Mouse (Mus musculus) limb, embryonic 11.5 days (tissue): ENCODE measurements around the gene Rhobtb1. TPM values are rescaled to one million over a fixed set of nuclear protein-coding genes. Genes with fewer than 3 reads are reported as not detected.

Experiments used
- ATAC-seq: fragments of 200-750 bp; cut with Nextera tagmentation; 2 replicates; pipeline ENCODE4 v1.8.0; 2017; ENCODE audit warnings: low read depth; ENCODE audit not compliant: insufficient number of reproducible peaks, low FRiP score, low TSS enrichment
- DNase-seq: peaks from one replicate; pipeline ENCODE4 v3.0.0-alpha.2; 2015; ENCODE audit warnings: low spot score
- H3K27ac ChIP-seq: fragments of 300-500 bp; sonication (generic); replicated peaks from 2 replicates; pipeline ENCODE4 v1.5.1; 2014; ENCODE audit warnings: low read depth, mild to moderate bottlenecking, low read length
- H3K27me3 ChIP-seq: fragments of 300-500 bp; sonication (generic); 2 replicates; pipeline ENCODE4 v1.6.1; 2014; ENCODE audit warnings: mild to moderate bottlenecking, low read length, mixed read lengths; ENCODE audit not compliant: control insufficient read depth, insufficient read depth
- H3K36me3 ChIP-seq: fragments of 300-500 bp; sonication (generic); 2 replicates; pipeline ENCODE4 v1.6.1; 2014; ENCODE audit warnings: mild to moderate bottlenecking, low read length, moderate library complexity, mixed read lengths; ENCODE audit not compliant: control insufficient read depth, insufficient read depth
- H3K4me1 ChIP-seq: fragments of 300-500 bp; sonication (generic); 2 replicates; pipeline ENCODE4 v1.6.1; 2014; ENCODE audit warnings: low read length, mixed read lengths; ENCODE audit not compliant: control insufficient read depth, insufficient read depth
- H3K4me2 ChIP-seq: fragments of 300-500 bp; sonication (generic); 2 replicates; pipeline ENCODE4 v1.6.1; 2014; ENCODE audit warnings: low read depth, mild to moderate bottlenecking, moderate library complexity; ENCODE audit not compliant: severe bottlenecking
- H3K4me3 ChIP-seq: fragments of 300-500 bp; sonication (generic); 2 replicates; pipeline ENCODE4 v1.5.1; 2014; ENCODE audit warnings: low read depth, low read length
- H3K9ac ChIP-seq: fragments of 300-500 bp; sonication (generic); 2 replicates; pipeline ENCODE4 v1.6.1; 2014; ENCODE audit warnings: mild to moderate bottlenecking, low read length
- H3K9me3 ChIP-seq: fragments of 300-500 bp; sonication (generic); 2 replicates; pipeline ENCODE4 v1.6.1; 2016; ENCODE audit warnings: low read length; ENCODE audit not compliant: control insufficient read depth
- WGBS: fragments of 180-500 bp; shearing (Covaris S2); extraction: QIAGEN DNeasy Blood & Tissue Kit; methylation state at CpG from one replicate; pipeline ENCODE4 v1.1.7; 2014; 5-methylcytosine and 5-hydroxymethylcytosine counted together
- polyA plus RNA-seq: library from polyadenylated mRNA; unstranded; fragments of >200 nt; fragmentation: Nextera tagmentation; extraction: Ambion mirVana; gene quantifications from 2 replicates; pipeline ENCODE4 v1.2.1, GENCODE M21; 2014

Gene Rhobtb1
- polyA plus RNA-seq, 1 experiment from 2014 or later, result 23.8 TPM

DNA sequence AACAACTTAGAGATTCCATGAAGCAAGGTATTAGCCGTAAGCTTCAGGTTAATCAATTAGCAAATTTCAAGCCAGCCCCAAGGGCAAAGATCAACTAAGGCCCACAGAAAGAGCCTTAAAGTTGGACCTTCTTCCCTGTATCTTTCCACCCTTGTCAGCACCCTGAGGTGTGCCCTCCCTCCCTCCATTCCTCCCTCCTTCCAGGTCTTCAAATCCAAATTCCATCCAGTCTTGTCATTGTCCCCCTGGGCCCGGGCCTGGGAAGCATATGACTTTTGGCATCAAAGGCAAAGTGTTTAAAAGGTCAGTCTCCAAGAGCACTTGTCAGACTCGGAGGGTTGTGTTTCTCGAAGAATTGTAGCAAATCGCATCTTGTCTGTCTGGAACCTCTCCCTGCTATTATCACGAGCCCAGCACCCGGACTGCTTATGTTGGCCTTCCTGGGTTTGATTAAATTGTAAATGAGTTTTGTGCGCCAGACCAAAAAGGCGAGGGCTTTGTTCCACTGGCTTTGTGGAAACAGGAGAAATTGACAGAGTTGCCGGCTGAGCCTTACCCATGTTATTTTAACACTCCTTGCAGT, 116.9 kb downstream of the Rhobtb1 start:
- no peaks in the 10 kb centered on the region for H3K9me3 ChIP-seq
- no peaks in the 10 kb centered on the region for H3K27me3 ChIP-seq
- no peak overlapping the region for H3K9ac ChIP-seq
- no peak for ATAC-seq
- H3K27ac ChIP-seq, result no peak overlapping the region
- no peak for DNase-seq
- H3K36me3 ChIP-seq, result peaks cover 8% of the 10 kb centered on the region; the same call in 1 of the 2 replicates
- 68% methylated on average over 10 of the region's 10 CpGs for WGBS
- no peaks in the 10 kb centered on the region for H3K4me1 ChIP-seq
- no peak overlapping the region for H3K4me2 ChIP-seq
- H3K4me3 ChIP-seq, result no peak overlapping the region

- no peaks in the 10 kb centered on the region for H3K4me1 ChIP-seq
- 90% methylated on average over 10 of the region's 10 CpGs for WGBS
- ATAC-seq, result no peak
Observed at GRCm38 (mm10) chr10:69271436-69271835, 120.2 kb downstream of the Rhobtb1 start.

GRCm38 (mm10) chr10:69274275-69274674, 123.0 kb downstream of the Rhobtb1 start:
- Histone ChIP-seq H3K36me3 (peaks cover 10% of the 10 kb centered on the region; the same call in 1 of the 2 replicates), H3K27ac (no peak overlapping the region), H3K27me3 (no peaks in the 10 kb centered on the region), H3K9me3 (no peaks in the 10 kb centered on the region), H3K4me3 (no peak overlapping the region), H3K9ac (no peak overlapping the region), H3K4me1 (peaks cover 7% of the 10 kb centered on the region; the same call in 1 of the 2 replicates), H3K4me2 (no peak overlapping the region)
- DNase-seq, result no peak
- ATAC-seq, result no peak
- WGBS, result 50% methylated on average over 5 of the region's 5 CpGs

More at GRCm38 (mm10) chr10:69271436-69271835, 120.2 kb downstream of the Rhobtb1 start:
- Histone ChIP-seq H3K9me3 (no peaks in the 10 kb centered on the region), H3K9ac (no peak overlapping the region), H3K36me3 (peaks cover 10% of the 10 kb centered on the region; the same call in 1 of the 2 replicates), H3K4me2 (no peak overlapping the region), H3K4me3 (no peak overlapping the region), H3K27ac (no peak overlapping the region), H3K27me3 (no peaks in the 10 kb centered on the region)
- DNase-seq, result no peak

DNA sequence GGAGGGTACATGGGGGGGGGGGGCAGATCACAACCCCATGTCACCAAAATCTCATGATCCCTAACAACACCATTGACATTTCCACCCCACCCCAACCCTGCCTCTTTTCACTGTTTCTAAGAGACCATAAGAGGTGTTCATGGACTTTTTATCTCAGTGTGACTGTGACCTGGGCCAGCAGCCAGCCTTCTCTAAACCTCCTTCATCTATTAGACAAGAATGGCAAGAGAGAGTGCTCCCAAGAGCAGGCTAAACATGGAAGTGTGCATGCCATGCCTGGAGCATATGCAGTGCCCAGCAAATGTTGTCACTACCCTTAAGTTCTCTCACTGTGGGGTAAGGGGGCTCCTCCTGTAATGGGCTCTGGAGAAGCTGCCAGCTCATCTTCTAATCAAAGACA, 123.5 kb downstream of the Rhobtb1 start:
- H3K4me1 ChIP-seq, result peaks cover 7% of the 10 kb centered on the region; the same call in 1 of the 2 replicates
- no peak overlapping the region for H3K9ac ChIP-seq
- ATAC-seq (no peak), DNase-seq (no peak)
- H3K4me3 ChIP-seq, result no peak overlapping the region
- no peaks in the 10 kb centered on the region for H3K9me3 ChIP-seq
- H3K27me3 ChIP-seq, result no peaks in the 10 kb centered on the region
- peaks cover 10% of the 10 kb centered on the region; the same call in 1 of the 2 replicates for H3K36me3 ChIP-seq
- H3K27ac ChIP-seq, result no peak overlapping the region
- H3K4me2 ChIP-seq, result no peak overlapping the region

DNA sequence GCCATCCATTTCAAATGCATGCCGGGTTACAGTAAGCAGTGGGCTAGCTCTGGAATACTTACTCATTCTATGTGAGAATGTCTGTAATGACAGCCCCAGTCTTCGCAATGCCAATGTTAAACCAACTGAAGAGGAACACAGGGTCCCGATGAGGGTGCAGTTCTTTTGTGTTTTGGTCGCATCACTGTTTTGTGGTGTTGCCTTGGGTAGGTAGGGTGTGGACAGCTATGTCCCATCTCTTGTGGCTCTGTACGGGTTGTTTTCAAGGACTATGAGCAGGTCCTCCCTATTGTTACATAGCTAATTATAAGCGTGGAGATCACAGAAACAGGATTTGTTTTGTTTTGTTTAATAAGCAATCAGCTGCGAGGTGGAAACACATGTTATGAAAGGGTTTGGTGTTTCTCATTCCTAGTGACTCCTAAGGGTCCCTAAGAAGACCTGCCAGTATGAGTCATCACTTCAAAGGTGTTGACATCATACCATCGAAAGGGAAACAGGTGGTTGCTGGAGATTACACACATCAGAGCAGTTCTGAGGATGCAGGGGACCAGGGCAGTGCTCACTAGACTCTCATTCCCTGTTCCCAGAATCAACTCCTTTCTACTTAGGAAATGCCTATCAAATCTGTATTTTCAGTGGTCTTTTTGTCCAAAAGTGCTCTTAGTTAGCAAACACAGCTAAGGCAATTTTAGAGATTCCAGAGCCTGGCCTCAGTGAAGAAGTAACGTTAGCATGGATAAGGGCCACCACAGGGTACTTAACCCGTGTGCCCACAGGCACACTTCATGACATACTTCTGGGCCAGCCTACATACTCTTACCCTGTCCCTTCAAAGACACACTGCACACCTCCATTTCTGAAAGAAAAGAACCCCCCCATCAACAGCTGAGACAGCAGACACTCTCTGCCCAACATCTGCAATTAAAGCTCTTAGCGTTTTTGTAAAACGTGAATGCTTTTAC, 124.9 kb downstream of the Rhobtb1 start:
- no peaks in the 10 kb centered on the region for H3K9me3 ChIP-seq
- WGBS, result 87% methylated on average over 12 of the region's 12 CpGs
- H3K36me3 ChIP-seq, result peaks cover 4% of the 10 kb centered on the region; the same call in 1 of the 2 replicates
- no peak overlapping the region for H3K4me3 ChIP-seq
- no peak overlapping the region for H3K9ac ChIP-seq
- ATAC-seq (no peak), DNase-seq (no peak)
- no peaks in the 10 kb centered on the region for H3K27me3 ChIP-seq
- no peak overlapping the region for H3K4me2 ChIP-seq
- peaks cover 7% of the 10 kb centered on the region; the same call in 1 of the 2 replicates for H3K4me1 ChIP-seq
- no peak overlapping the region for H3K27ac ChIP-seq

DNA sequence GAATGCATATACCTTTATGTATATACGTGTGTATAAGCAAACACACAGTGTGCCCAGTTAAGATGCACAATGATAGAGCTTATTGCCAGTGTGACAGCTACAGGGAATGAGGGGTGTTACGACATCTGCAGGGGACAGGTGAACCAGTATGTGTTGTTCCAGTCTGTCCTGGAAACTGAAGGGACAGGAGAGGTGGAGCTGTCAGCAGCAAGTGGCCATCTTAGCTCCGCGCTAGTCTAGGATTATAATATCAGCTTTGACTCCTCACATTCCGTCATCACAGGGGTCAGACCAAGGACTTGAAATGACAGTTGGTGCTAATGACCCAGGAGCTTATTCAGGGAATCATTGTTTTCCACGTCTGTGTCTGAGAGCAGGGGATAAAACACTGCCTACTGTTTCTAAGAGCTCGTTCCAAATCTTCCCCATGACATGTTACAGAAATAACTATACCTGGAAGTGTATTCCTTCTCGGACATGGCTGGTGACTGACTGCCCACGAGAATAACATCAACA, 125.7 kb downstream of the Rhobtb1 start:
- H3K4me3 ChIP-seq, result no peak overlapping the region
- WGBS, result 88% methylated on average over 9 of the region's 9 CpGs
- H3K27me3 ChIP-seq, result no peaks in the 10 kb centered on the region
- H3K9me3 ChIP-seq, result no peaks in the 10 kb centered on the region
- peaks cover 4% of the 10 kb centered on the region; the same call in 1 of the 2 replicates for H3K36me3 ChIP-seq
- no peak for DNase-seq
- H3K9ac ChIP-seq, result no peak overlapping the region
- no peak for ATAC-seq
- H3K27ac ChIP-seq, result no peak overlapping the region
- peaks cover 7% of the 10 kb centered on the region; the same call in 1 of the 2 replicates for H3K4me1 ChIP-seq
- no peak overlapping the region for H3K4me2 ChIP-seq

DNA sequence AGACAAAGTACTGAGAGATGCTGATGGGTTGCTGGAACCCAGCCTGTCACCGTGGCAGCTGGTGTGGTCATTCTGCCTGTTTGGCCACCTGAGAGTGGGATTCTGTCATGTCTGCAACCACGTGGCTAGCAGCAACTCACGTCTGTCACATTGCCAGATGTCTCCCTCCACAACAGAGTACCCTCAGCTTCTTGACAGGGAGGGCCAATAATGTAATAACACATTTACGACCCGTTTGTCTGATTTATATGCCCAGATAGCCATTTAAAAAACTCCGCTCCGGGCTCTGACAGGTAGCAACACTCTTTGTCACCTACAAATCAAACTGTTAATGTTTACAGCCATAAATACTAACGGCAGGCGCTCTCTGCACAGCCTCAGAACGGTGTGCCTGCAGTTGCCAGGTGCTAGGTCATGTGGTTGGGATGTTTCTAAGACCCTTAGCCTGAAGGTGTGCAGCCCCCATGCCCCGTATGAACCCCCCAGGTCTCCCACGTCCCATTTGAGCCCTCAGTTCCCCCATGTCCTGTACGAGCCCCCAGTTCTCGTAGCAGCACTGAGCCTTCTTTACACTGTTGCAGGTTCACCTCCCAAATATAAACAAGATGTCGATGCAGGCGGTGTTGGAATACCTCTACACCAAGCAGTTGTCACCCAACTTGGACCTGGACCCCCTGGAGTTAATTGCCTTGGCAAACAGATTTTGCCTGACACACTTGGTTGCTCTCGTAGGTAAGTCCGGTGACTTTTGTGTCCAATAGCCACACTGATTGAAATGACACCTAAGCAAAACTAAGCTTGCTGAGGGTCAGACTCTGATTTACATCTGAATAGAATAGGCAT, 127.8 kb downstream of the Rhobtb1 start:
- H3K27me3 ChIP-seq, result no peaks in the 10 kb centered on the region
- peak; percentile 53 for DNase-seq
- WGBS, result 28% methylated on average over 18 of the region's 18 CpGs
- H3K4me2 ChIP-seq, result no peak overlapping the region
- peaks cover 7% of the 10 kb centered on the region; the same call in 1 of the 2 replicates for H3K4me1 ChIP-seq
- H3K27ac ChIP-seq, result no peak overlapping the region
- no peak overlapping the region for H3K9ac ChIP-seq
- peak; percentile 72 for ATAC-seq
- H3K36me3 ChIP-seq, result peaks cover 2% of the 10 kb centered on the region; the same call in 1 of the 2 replicates
- no peak overlapping the region for H3K4me3 ChIP-seq
- no peaks in the 10 kb centered on the region for H3K9me3 ChIP-seq

DNA sequence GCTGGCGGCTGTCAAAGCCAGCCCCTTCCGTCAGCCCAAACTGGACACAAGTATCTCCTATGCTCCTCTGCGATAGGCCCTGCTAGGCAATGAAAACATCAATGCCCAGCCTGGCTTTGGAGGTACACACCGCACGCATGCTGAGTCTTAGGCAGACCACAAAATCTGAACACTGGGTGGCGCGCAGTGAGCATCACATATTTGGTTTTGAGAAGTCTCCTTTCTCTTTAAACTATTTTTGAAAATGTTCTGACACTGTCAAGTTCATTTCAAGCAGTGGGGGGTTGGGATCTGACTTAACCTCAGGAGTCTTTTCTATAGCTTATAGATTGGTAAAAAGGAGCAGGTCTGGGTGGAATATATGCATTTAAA, 128.4 kb downstream of the Rhobtb1 start:
- Histone ChIP-seq H3K36me3 (no peaks in the 10 kb centered on the region), H3K4me2 (no peak overlapping the region), H3K4me1 (peaks cover 7% of the 10 kb centered on the region; the same call in 1 of the 2 replicates), H3K27me3 (no peaks in the 10 kb centered on the region), H3K9me3 (no peaks in the 10 kb centered on the region), H3K9ac (no peak overlapping the region), H3K4me3 (no peak overlapping the region), H3K27ac (no peak overlapping the region)
- ATAC-seq (no peak), DNase-seq (no peak)
- 82% methylated on average over 7 of the region's 7 CpGs for WGBS
